Mouse (Mus musculus) lung, postnatal 0 days (tissue): ENCODE data around the gene Tpo. TPM values are rescaled to one million over a fixed set of nuclear protein-coding genes. Genes with fewer than 3 reads are reported as not detected.

ENCODE experiments used
- ATAC-seq: fragments of 200-750 bp; cut with Nextera tagmentation; 2 replicates; pipeline ENCODE4 v1.8.0; 2017; ENCODE audit warnings: moderate library complexity
- DNase-seq: peaks from one replicate; pipeline ENCODE4 v3.0.0-alpha.2; 2016; ENCODE audit warnings: low spot score
- H3K27ac ChIP-seq: fragments of 300-500 bp; sonication (generic); 2 replicates; pipeline ENCODE4 v1.5.1; 2014; ENCODE audit warnings: antibody characterized with exemption, mild to moderate bottlenecking, low read length, mixed read lengths
- H3K27me3 ChIP-seq: fragments of 300-500 bp; sonication (generic); replicated peaks from 2 replicates; pipeline ENCODE4 v1.6.1; 2014; ENCODE audit warnings: low read length, mixed read lengths; ENCODE audit not compliant: insufficient read depth
- H3K36me3 ChIP-seq: fragments of 300-500 bp; sonication (generic); 2 replicates; pipeline ENCODE4 v1.6.1; 2014; ENCODE audit warnings: low read length, mixed read lengths; ENCODE audit not compliant: insufficient read depth
- H3K4me1 ChIP-seq: fragments of 300-500 bp; sonication (generic); 2 replicates; pipeline ENCODE4 v1.6.1; 2014; ENCODE audit warnings: antibody characterized with exemption, low read depth, low read length, mixed read lengths; ENCODE audit not compliant: insufficient read depth
- H3K4me2 ChIP-seq: fragments of 300-500 bp; sonication (generic); replicated peaks from 2 replicates; pipeline ENCODE4 v1.6.1; 2014; ENCODE audit warnings: low read depth, mild to moderate bottlenecking, low read length, moderate library complexity, mixed read lengths
- H3K4me3 ChIP-seq: fragments of 300-500 bp; sonication (generic); 2 replicates; pipeline ENCODE4 v1.5.1; 2014; ENCODE audit warnings: low read depth, low read length
- H3K9ac ChIP-seq: fragments of 300-500 bp; sonication (generic); replicated peaks from 2 replicates; pipeline ENCODE4 v1.6.1; 2014; ENCODE audit warnings: low read depth, mild to moderate bottlenecking
- H3K9me3 ChIP-seq: fragments of 300-500 bp; sonication (generic); 2 replicates; pipeline ENCODE4 v1.6.1; 2016; ENCODE audit warnings: low read length, mixed read lengths
- CTCF ChIP-seq: IDR thresholded peaks from 2 replicates; pipeline ENCODE4 v1.5.1; 2016; ENCODE audit warnings: antibody characterized with exemption, mild to moderate bottlenecking
- EP300 ChIP-seq: IDR thresholded peaks from 2 replicates; pipeline ENCODE4 v1.6.1; 2016; ENCODE audit warnings: antibody characterized with exemption, mild to moderate bottlenecking, control low read depth
- WGBS: fragments of 180-500 bp; shearing (Covaris S2); extraction: QIAGEN DNeasy Blood & Tissue Kit; methylation state at CpG from one replicate; pipeline ENCODE4 v1.1.7; 2014; 5-methylcytosine and 5-hydroxymethylcytosine counted together
- polyA plus RNA-seq: library from polyadenylated mRNA; unstranded; fragments of >200 nt; fragmentation: Nextera tagmentation; extraction: Ambion mirVana; gene quantifications from 2 replicates; pipeline ENCODE4 v1.2.1, GENCODE M21; 2015

Tpo gene
- polyA plus RNA-seq, 1 experiment from 2014 or later, result not detected

DNA sequence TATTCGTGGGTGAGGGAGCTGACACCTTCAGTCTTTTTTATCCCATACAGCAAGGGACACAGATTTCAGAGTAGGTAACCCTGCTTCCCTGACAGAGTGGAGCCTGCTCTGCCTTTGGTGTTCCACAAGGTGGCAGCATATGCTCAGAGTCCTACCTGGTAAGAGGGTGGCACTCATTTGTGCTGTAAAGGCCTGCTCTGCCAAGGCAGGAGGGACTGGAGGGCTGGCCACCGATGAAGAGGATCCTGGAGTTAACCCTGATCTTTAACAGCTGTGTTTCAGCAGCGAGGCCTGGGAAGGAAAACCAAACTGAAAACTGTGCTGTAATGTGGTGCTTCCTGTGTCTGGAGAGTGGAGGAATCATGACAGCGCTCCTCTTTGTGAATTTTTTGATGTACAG, 92.9 kb downstream of the Tpo start:
- peak; percentile 70 for ATAC-seq
- H3K9ac ChIP-seq, result no peak overlapping the region
- WGBS, result 33% methylated on average over 4 of the region's 4 CpGs

DNA sequence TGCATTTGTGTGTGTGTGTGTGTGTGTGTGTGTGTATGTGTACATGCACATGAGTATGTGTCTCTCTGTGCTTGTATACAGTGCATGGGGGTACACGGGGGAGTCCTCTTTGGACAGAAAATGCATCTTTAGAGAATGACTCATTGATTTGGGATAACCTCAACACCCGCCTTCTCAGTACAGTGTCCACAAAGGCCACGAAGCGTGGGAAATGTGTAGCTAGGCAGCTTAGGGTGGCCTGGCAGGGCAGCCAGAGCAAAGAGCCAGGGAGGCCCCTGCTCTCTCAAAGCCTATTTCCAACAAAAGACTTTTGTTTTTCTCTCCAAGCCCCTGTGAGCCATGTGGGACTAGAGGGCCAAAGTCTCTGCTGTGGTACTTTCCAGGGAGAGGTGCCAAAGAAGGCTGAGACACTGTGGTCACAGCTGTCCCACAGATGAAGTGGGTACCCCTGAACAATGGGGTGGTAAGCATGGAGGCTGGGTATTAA, 95.8 kb downstream of the Tpo start:
- H3K36me3 ChIP-seq, result no peaks in the 10 kb centered on the region
- no peak overlapping the region for H3K4me2 ChIP-seq
- no peaks in the 10 kb centered on the region for H3K27me3 ChIP-seq
- DNase-seq (no peak), ATAC-seq (no peak)
- WGBS, result 80% methylated on average over 4 of the region's 4 CpGs
- H3K27ac ChIP-seq, result no peak overlapping the region
- no peak for TF ChIP-seq EP300
- no peak for TF ChIP-seq CTCF
- H3K9ac ChIP-seq, result no peak overlapping the region
- no peak overlapping the region for H3K4me3 ChIP-seq
- H3K4me1 ChIP-seq, result 0 out of 2 replicates have a peak, but pooled peaks cover 3% of the 10 kb centered on the region
- no peaks in the 10 kb centered on the region for H3K9me3 ChIP-seq

More for the DNA sequence above, 92.9 kb downstream of the Tpo start:
- Histone ChIP-seq H3K27me3 (no peaks in the 10 kb centered on the region), H3K4me2 (no peak overlapping the region), H3K4me1 (0 out of 2 replicates have a peak, but pooled peaks cover 3% of the 10 kb centered on the region), H3K9me3 (no peaks in the 10 kb centered on the region), H3K27ac (no peak overlapping the region), H3K36me3 (no peaks in the 10 kb centered on the region), H3K4me3 (no peak overlapping the region)
- peak; percentile 67 for DNase-seq
- TF ChIP-seq CTCF, result peak; percentile 86
- TF ChIP-seq EP300, result no peak

DNA sequence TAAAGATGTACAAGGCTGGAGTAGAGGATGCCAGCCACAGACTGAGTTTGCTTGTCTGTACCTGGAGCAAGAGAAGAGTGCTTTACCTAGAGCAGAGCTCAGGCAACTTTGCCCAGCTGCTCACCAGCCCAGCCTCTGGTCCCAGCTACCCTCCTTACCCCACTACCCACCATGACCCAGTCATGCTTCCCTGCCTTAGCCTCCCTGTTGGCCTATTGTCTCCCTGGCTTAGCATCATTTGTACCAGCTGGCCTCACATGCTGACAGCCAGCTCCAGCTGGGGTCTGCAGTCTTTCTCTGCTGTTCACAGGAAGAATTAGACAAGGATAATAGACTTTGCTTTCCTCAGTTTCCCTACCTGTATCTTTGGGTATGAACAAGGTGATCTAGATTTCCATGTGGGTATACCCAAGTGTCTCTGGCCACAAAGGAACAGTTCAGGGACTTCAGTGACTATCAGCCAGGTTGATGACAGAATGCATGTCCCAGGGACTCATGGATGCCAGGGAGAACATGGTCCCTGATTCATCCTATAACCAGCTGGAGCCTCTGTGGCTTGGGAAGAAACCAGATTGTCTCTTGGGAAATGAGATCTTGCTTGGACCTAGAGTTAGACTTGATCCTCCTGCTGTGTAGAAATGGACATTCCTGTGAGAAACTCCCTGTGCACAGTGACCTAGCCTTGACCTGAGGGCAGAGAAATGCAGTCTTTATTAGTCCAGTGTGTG, 96.4 kb downstream of the Tpo start:
- TF ChIP-seq EP300, result no peak
- TF ChIP-seq CTCF, result no peak
- H3K9ac ChIP-seq, result no peak overlapping the region
- H3K4me1 ChIP-seq, result 0 out of 2 replicates have a peak, but pooled peaks cover 3% of the 10 kb centered on the region
- no peaks in the 10 kb centered on the region for H3K27me3 ChIP-seq
- no peaks in the 10 kb centered on the region for H3K36me3 ChIP-seq
- H3K27ac ChIP-seq, result no peak overlapping the region
- DNase-seq (no peak), ATAC-seq (no peak)
- no peak overlapping the region for H3K4me3 ChIP-seq
- H3K4me2 ChIP-seq, result no peak overlapping the region
- no peaks in the 10 kb centered on the region for H3K9me3 ChIP-seq

DNA sequence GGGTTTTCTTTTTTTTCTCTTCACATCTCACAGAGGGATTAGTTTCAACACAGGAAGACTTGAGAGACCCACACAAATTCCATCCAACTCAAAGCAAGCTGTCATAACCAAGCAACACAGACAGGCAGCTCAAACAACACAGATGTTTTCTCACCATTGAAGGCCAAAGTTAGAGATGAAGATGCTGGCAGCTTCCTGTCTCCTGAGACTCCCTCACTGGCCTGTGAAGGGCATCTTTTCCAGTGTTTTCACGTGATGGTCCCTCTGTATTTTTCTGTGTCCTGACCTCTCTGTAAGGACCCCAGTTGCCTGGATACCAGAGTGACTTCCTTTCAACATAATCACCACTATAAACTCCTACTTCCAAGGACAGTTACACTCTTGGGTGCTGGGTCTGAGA, 97.0 kb downstream of the Tpo start:
- Histone ChIP-seq H3K4me1 (0 out of 2 replicates have a peak, but pooled peaks cover 4% of the 10 kb centered on the region), H3K36me3 (no peaks in the 10 kb centered on the region), H3K4me2 (no peak overlapping the region), H3K27ac (no peak overlapping the region), H3K4me3 (no peak overlapping the region), H3K27me3 (no peaks in the 10 kb centered on the region), H3K9me3 (no peaks in the 10 kb centered on the region), H3K9ac (no peak overlapping the region)
- TF ChIP-seq CTCF, result no peak
- TF ChIP-seq EP300, result no peak
- no peak for ATAC-seq
- no peak for DNase-seq
- 23% methylated on average over 1 of the region's 1 CpGs for WGBS

DNA sequence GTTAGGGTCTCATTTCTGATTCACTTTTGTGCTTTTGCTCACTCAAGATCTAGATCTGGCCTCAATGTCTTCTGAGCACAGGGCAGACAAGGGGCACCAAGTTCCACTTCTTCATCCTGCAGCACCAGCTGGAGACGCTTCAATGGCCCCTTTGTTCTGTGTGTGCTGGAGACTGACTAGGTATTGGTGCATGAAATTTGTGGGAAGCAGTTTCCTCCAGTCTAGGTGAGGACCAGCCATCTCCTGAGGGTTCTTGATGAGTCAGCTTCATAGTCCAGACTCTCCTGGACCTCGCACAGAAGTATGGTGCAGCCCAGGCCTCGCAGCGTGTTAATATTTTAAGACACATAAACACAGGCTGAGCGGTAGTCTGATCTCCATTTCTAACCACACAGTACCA, 97.7 kb downstream of the Tpo start:
- H3K4me1 ChIP-seq, result 0 out of 2 replicates have a peak, but pooled peaks cover 6% of the 10 kb centered on the region
- no peak overlapping the region for H3K4me2 ChIP-seq
- WGBS, result 82% methylated on average over 5 of the region's 5 CpGs
- TF ChIP-seq CTCF (no peak), EP300 (no peak)
- no peaks in the 10 kb centered on the region for H3K36me3 ChIP-seq
- no peak overlapping the region for H3K27ac ChIP-seq
- no peak overlapping the region for H3K4me3 ChIP-seq
- no peaks in the 10 kb centered on the region for H3K27me3 ChIP-seq
- H3K9me3 ChIP-seq, result no peaks in the 10 kb centered on the region
- H3K9ac ChIP-seq, result no peak overlapping the region
- ATAC-seq, result no peak
- DNase-seq, result no peak

DNA sequence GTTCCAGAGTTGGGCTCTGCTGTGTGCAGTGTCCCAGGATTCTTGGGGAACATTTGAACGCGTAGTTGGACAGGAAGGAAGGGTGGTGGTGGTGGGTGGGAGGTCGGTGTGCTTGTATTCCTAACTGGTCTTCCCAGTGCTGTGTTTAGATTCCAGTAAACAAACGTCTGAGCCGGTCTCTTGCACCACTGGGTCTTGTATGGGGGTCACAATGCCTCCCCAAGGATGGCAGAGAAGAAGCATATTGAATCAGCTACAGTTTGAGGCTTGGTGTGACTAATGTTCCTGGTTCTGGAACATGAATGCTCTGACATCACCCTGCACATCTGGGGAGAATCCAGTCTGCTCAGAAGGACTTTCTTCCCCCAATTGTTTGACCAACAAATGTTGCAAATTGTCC, 101.9 kb downstream of the Tpo start:
- ATAC-seq (peak; percentile 68), DNase-seq (peak; percentile 36)
- no peak for TF ChIP-seq CTCF
- peak; percentile 66 for TF ChIP-seq EP300
- H3K27ac ChIP-seq, result peak overlapping the region; percentile 47; the same call in 1 of the 2 replicates
- 25% methylated on average over 5 of the region's 5 CpGs for WGBS
- H3K36me3 ChIP-seq, result no peaks in the 10 kb centered on the region
- H3K4me2 ChIP-seq, result no peak overlapping the region
- no peaks in the 10 kb centered on the region for H3K27me3 ChIP-seq
- H3K9me3 ChIP-seq, result no peaks in the 10 kb centered on the region
- H3K9ac ChIP-seq, result no peak overlapping the region
- H3K4me3 ChIP-seq, result no peak overlapping the region
- H3K4me1 ChIP-seq, result 0 out of 2 replicates have a peak, but pooled peaks cover 3% of the 10 kb centered on the region
